Mouse (Mus musculus): ENCODE data around the gene Stat5b.

Gene Stat5b

DNA sequence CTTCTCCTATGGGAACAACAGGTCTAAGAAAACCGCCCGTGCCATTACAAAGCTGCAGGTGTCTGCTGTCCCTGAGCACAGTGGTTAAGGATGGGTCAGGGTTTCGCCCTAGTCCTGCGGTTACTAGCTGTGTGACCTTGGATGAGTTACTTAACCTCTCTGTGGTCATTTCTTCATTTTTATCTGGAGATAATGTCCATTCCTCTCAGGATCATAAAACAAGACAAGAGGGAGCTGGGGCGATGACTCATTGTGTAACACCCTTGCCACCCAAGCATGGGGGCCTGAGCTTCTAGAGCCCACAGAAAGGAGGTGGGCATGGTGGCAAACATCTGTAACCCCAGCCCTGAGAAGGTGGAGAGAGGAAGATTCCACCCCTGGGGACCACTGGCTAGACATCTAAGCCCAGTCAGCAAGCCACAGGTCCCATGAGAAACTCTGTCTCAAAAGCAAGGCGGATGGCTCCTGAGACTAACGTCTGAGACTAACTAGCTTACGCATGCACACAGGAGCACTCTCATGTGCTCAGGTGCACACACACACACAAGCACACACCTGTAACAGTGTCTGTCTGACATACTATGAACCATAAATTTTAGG, 7.4 kb downstream of the Stat5b start:
- intact Hi-C loops (cut with DNase I), result no loop called here

DNA sequence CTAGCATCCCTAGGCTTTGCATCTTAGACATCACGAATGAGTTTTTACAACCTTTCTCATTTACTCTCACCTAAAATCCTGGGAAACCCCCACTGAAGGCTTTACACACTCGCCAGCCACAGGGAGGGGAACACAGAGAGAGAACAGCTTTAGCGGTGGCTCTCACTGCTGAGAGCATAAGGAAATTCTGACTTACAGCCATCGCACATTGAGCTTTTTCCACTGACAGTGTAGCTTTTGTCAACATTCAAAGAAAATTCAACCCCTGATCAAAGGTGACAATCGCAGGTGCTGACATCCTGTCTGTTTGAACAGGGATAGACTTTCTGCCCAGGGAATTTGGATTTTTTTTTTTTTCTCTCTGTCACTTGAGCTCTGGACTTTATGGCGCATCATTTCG, 8.5 kb downstream of the Stat5b start:
- intact Hi-C loops (cut with DNase I), result no loop called here

DNA sequence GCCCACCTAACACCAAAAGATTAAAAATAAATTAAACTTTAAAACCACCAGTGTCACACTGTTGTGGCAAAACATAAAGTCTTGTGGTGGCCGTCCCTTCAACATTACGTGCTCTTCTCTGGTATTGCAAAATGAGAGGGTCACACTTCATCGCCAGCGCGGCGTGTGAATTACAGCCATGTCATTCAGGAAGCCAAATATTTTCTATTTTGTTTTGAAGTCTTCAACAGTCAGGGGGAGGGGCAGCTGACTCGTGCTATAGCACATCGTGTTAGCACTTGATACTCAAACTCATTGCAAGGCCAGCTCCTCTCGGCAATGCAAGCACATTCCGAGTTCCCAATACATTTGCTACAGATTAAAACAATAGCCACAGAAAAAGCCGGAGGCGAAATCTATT, 9.7 kb downstream of the Stat5b start:
- intact Hi-C loops (cut with DNase I), result no loop called here

DNA sequence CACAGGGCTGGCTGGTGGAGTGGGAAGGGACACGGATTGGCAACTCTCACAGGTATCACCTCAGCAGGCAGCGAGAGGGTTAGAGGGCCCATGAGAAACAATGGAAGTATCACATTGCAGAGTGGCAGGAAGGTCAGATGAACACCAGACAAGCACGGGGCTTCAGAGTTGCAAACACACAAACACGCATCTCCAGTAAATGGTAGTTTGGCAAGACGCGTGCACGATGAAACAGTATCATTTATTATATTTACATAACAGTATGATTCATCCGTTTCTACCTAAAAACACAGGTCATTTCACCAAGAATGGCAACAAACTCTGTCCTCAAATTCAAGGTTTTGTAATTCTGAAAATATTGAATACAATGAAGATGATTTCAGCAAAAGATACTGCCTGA, 11.0 kb downstream of the Stat5b start:
- intact Hi-C loops (cut with DNase I), result no loop called here

DNA sequence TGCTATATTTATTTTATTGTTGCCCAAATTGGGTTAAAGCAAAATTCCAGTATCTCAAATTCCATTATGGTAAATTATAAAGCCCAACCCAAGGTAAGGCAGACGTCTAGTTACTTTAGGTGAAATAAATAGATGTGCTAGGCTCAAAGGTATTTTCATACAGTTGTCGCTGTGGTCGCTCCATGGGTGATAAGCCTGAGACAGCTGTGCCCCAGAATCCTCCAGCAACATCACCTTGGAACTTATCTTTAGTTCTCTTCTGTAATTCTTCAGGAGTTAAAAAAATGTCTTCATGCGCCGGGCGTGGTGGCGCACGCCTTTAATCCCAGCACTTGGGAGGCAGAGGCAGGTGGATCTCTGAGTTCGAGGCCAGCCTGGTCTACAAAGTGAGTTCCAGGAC, 11.6 kb downstream of the Stat5b start:
- intact Hi-C loops (cut with DNase I), result no loop called here

DNA sequence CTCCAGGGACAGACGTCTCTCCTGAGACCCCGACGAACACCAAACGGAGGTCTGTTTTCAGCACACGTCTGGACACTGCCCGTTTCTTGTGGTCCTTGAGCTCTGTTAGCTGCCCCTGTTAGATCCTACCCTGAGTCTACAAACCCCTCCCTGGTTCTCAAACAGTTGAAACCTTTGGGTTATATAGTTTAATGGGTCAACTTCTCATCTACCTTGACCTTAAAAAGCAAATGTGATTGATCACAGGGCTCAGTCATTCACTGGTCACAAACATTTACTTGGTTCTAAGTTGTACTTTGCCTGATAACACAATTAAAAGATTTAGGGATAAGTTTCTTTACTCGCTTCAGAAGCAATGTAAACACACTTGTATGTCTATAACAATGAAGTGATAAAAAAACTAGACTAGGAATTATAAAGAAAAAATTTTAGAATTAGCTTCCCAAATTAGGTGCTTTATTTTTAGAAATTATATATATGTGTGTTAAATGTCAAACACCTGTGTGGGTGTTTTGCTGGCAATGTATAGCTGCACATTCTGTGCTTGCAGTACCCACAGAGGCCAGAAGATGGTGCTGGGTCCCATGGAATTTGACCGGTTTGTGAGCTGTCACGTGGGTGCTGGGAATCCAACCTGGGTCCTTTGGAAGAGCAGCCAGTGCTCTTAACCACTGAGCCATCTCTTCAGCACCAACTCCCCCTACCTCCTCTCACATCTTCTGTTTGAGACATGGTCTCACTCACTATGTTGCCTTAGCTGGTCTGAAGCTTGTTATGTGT, 13.4 kb downstream of the Stat5b start:
- intact Hi-C loops (cut with DNase I), result no loop called here

DNA sequence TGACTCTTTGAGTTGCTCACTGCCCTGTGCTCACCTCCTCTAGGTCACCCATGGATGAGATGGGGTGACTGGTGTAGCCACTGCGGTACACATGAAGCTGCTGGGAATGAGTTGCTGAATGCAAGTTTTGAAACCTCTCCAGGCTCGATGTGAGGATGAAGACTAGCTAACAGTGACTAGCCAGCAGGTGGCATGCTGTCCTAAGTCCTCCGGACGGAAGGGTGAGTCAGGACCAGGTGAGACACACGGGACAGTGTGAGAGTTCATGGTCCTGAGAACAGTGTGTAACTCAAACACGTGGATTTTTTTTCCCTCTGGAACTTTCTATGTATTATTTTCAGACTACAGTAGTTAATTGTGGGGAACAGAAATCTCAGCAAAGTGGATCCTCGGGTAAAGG, 17.1 kb downstream of the Stat5b start:
- intact Hi-C loops (cut with DNase I), result no loop called here

DNA sequence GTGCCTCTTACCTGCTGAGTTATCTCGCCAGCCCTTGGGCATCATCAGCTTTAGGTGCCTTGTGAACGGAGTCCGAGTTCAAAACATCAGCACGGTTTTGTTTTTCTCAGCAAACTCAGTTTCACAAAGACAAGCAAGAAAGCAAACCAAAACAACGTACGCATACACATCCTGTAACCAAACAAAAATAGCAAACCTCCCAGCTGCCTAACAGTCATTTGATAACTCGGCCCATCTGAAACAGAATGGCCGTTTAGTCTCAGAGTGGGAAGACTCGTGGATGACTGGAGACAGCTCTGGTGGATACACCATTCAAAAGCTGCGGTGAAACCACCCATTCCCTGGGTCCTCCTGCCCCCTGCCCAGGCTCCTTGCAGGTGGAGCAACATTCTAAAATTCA, 19.1 kb downstream of the Stat5b start:
- intact Hi-C loops (cut with DNase I), result no loop called here

DNA sequence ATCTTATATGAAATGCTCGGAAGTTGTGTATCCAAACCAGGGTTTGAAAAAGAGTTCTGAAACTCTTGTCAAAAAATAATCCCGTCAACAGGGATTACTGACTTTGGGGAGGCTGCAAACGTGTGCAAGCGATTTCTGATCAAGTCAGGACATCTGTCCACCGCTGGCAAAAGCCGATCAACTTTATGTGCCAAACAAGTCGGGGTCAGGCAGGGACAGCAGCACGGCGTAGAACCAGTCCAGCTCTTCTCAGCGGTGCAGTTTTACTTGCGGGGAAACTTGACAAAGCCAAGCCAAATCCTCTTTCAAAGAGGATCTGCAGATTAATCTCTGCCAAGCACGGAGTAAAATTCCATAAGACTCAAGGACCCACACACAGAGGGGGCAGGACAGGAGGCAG, 20.8 kb downstream of the Stat5b start:
- intact Hi-C loops (cut with DNase I), result no loop called here

DNA sequence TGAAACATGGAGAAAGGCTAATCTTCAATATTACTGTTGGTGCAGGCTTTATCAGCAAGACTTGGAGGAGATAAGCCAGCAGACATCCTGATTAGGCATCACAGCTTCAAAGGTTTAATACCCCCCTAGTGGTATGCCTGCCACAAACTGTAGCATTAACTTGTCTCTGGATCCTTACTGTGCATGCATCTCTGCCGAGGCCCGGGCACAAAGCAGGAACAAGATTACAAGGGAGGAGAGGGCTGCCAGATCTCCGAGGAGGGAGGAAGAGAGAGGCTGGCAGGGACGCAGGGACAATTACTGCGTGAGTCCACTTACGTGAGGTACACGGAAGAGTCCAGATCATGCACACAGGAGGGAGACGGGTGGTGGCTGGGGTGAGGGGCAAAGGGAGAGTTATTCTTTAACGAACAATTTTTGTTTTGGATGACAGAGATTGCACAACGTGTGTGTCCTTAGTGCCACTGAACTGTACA, 21.8 kb downstream of the Stat5b start:
- intact Hi-C loops (cut with DNase I), result no loop called here

DNA sequence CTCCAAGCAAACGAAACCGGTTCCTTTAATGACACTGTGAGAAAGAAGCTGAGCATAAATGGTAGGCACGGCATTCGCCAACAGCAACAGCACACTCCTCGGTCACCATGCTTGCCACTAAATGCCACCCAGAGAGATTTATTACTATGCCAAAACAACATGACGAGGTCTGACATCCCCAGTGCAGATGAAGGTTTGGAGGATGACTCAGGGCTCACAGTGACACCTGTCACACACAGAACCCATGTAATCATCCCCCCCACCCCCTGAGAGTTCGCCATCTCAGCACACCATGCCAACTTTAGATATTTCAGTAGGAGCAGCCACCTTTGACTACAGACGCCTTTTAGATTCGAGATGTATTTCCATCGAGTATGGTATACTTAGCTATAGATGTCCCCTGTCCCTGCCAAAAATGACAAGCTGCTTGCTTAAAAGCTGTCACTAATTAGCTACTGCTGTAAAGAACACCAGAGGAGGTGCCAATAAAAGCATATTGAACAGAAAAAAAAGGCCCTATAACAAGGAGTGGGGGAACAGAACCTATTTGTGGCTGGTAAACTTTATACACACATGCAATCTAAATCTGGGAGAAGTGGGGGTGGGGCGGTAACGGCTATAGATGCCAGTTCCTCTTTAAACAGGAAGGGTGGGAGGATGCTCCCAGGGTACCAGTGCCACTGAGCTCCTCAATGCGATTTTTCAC, 24.2 kb downstream of the Stat5b start:
- intact Hi-C loops (cut with DNase I), result no loop called here

DNA sequence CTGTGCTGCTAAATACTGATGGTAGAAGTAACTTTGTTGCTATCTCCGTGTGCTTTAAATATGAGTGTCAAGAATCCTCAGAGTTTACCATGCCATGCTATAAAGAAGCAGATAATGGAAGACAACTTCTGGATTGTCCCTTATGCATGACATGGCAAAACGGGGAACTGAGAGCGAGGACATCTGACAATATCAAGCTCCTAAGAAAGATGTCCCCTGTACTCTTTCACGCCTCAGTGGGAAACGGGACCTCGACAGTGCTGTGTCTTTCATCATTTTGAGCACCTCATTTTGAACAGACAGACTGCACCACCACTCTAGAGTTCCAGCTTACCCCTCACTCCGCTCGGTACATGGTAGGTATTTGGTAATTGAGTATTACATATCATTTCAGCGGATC, 25.1 kb downstream of the Stat5b start:
- intact Hi-C loops (cut with DNase I), result no loop called here

DNA sequence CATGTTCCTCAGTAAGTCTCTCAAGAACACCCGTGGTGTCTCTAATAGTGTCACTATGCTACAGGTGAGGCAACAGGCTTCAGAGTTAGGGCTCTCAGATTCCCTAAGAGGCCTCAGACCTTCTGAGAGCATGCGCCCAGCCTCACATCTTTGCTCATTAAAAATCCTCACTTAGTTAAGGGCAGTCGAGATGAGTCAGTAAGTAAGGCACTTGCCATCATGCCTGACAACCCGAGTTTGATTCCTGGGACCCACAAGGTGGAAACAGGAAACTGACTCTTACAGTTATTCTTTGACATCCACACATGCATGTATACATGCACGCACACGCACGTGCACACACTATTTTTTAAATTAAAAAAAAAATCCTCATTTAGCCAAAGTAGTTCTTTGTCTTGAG, 26.0 kb downstream of the Stat5b start:
- intact Hi-C loops (cut with DNase I), result no loop called here

DNA sequence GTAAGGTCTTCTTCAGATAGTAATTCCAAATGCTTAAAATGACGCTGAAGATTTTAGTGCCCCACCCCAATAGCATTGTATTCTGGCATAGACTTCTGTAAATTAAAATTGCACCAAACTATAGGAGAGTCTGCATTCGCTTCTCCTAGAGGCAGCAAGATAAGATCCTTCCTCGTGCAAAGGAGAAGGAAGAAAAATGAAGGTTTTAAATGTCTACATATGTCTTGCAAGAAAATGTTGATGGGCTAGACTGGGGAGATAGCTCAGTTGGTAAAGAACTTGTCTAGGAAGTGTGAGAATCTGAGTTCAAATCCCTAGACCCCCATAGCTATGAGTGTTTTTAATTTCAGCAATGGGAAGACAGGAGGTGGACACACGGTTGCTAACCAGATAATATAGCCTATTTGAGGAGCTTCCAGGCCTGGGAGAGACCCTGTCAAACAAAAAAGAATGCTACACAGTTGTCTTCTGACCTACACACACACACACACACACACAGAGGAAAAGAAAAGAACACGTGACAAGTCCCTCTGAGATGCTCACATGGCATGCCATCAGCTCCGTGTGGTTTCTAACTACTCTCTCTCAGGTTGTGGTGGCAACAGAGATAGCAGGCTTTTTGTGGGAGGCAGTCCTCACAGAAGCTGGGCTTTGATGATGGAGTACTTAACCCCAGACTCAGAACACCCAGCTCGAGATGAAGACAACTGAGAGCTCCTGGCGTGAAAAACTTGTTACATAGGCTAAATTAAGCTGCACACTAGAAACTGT, 26.8 kb downstream of the Stat5b start:
- intact Hi-C loops (cut with DNase I), result no loop called here

DNA sequence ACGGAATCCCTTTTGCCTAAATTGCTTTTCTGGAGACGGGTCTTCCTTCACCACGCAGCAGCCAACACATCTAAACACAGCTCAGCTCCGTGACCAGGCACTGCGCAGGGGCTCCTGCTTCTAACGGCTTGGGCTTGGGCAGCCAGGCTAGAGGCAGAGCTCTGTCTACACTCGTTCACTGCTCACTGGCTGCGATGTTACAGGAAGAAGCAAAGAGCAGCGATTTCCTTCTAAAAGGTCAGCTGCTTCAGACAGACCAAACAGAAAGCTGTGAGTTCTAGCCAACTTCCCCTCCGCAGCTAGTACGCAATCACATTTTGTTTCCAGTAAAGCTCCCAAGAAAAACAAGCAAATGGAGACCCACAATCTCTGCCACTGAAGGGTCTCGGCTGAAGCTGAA, 28.2 kb downstream of the Stat5b start:
- intact Hi-C loops (cut with DNase I), result no loop called here

DNA sequence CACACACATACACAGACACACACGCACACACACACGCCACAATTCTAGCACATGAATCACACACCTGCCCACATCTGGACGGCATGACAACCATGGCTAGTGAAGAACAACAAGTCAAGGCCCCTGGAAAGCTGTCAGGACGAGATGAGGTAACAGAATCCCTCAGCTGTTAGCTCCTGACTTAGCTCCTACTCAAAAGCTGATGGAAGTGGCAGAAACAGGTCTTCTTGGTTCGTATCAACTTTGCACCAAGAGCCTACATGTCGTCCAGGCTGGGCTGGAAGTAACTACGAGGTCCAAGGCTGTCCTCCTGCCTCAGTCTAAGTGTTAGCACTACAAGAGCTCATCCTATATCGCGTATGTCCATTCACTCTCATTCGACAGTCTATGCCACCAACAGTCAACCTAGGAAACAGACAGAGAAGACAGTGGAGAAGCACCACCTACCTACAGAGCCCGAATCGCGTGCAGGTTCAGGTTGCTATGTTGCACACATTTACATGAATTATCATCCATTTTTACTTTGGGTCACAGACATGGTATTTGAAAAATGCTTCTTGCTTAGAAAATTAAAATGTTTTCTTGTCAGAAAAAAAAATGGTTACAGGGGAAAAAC, 28.8 kb downstream of the Stat5b start:
- intact Hi-C loops (cut with DNase I), result no loop called here

DNA sequence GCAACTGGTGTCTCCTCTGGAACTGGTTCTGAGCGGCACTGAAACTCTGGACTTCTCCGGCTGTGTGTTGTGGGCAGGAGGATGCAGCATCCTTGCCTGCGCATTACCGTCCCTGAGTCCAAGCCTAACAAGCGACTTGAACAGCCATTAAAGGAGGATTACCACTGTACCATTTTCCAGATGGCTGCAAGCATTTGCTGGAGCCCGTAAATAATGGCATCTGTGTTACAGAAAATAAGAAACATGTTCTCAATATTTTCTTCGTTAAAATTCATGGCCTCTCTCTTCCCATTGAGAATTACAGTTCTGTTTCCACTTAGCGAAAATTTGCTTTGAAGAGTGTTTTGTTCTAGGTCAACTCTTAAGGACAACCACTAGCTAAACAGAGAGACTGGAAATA, 30.5 kb downstream of the Stat5b start:
- intact Hi-C loops (cut with DNase I), result no loop called here

DNA sequence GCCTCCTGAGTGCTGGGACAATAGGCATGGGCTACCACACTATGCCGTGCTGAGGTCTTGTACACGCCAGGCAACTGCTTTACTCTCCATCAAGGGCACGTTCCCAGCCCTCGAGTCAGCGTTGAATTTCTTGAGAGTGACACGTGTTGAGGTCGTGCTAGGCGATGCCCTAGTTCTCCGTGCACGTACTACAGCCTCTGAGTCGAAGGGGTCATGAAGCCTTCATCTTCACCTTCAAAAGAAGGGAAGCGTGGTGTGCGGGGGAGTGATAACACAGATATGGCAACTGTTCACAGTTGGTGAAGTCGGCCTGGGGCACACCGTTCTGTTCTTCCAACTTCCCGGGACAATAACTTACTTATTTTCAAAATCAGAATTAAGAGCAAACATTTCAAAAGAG, 30.9 kb downstream of the Stat5b start:
- intact Hi-C loops (cut with DNase I), result no loop called here

DNA sequence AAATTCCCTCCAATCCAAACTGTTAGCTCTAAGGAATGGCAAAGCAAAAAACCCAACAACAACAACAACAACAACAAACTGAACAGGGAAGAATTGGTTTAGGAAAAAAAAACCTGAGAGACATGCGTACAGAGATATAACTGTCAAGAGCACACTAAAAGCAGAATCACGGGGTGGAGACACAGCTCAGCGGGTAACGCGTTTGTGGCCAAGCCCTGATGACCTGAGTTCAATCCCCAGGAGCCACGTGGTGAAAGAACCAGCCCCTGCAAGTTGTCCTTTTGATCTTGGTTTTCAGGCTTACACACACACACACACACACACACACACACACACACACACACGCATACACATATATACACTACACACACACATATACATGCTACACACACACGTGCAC, 31.5 kb downstream of the Stat5b start:
- intact Hi-C loops (cut with DNase I), result no loop called here

DNA sequence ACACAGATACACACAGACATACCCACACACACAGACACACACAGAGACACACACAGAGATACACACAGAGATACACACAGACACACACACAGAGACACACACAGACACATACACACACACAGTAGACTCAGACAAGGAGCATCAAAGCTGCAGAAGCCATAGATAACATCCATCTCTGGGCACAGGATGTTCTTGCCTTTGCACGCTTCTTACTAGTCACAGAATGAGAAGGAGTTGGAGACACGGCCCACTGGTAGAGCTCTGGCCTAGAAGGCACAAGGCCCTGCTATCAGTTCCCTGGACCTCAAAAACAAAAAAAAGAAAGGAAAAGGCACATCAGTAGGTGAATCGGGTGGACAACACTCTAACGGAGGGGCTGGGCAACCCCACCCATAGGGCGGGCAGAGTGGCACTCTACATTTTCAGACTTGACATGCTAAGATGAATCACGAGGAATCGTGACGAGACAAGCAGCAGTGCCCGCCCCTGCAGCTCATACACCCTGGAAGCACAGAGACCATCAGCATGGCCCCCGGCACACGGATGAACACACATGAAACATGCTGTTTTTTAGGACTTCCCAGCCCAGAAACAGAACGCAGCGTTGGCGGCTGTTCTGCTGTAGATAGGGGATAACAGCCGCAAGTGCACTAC, 32.0 kb downstream of the Stat5b start:
- intact Hi-C loops (cut with DNase I), result no loop called here

DNA sequence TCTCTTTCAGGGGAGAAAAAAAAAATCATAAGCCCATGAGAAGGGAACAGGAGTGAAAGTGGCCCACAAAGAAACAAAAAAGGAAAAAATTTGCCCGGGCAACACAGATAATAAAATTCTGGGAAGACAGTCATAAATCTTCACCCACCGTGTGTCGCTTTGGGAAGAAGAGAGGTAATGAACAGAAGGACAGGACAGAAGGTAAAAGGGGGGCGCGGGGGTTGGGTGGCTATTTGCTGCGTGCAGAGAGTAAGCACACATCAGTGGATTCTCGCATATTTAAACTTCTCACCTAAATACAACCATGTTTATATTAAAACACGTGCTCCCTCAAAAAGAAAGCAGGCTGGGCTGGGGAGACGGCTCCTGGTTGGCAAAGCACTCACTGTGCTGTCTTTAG, 33.2 kb downstream of the Stat5b start:
- intact Hi-C loops (cut with DNase I), result no loop called here

All from adrenal gland (tissue).